In genomic region chr2:13011472-13011871, GRCm38 (mm10) we compare ENCODE assay signal across 8 mouse cellular contexts. TPM values are rescaled to one million over a fixed set of nuclear protein-coding genes. Genes with fewer than 3 reads are reported as not detected.
DNase-seq lines count a peak whose midpoint lies in the region; ATAC-seq and TF ChIP-seq lines count a peak whose summit lies in the region.

C1ql3 (minus strand) TSS chr2:13011806.

- peak in 1 of 2 experiments; percentile 16 for DNase-seq in heart, adult 2 months
- DNase-seq in heart, adult 9 months (ENCODE audit: low spot score in 2 of 2), result no peak
- peak; percentile 87 to 91 for DNase-seq in layer of hippocampus, adult 2 months (ENCODE audit: low spot score in 2 of 2)
- DNase-seq in liver, embryonic 14.5 days (ENCODE audit: low read depth in 3 of 3, low spot score in 3 of 3), result no peak
- DNase-seq in right cerebral cortex, postnatal 14 days, result peak; percentile 78
- DNase-seq in c-Kit-positive CD71-positive TER-119-positive erythroid progenitor cells, embryonic 14.5 days (ENCODE audit: low spot score), result no peak

- no peaks in the 10 kb centered on the region for H3K4me1 ChIP-seq in heart, adult 2 months (ENCODE audit: control insufficient read depth, insufficient read depth, low read length)
- no peaks in the 10 kb centered on the region for H3K4me1 ChIP-seq in bone marrow macrophage, adult 2 months (ENCODE audit: control insufficient read depth, insufficient read depth, low read length)
- no peaks in the 10 kb centered on the region for H3K4me1 ChIP-seq in liver, embryonic 14.5 days (replicated peaks; ENCODE audit: control insufficient read depth in 2 of 2, insufficient read depth in 2 of 2, low read length in 1 of 2)

- TF ChIP-seq CTCF in heart, adult 2 months (IDR thresholded peaks at IDR 0.05), result no peak
- TF ChIP-seq CTCF in bone marrow macrophage, adult 2 months (IDR thresholded peaks at IDR 0.05; ENCODE audit: low read depth, low read length), result no peak
- TF ChIP-seq CTCF in layer of hippocampus, adult 2 months (conservative IDR thresholded peaks at IDR 0.05), result no peak
- no peak for TF ChIP-seq CTCF in liver, embryonic 14.5 days (IDR thresholded peaks at IDR 0.05; ENCODE audit: low read depth)

- WGBS in heart, adult 2 months, result 4% methylated on average over 19 of the region's 19 CpGs
- WGBS in liver, embryonic 14.5 days (ENCODE audit: insufficient replicate concordance), result 2% methylated on average over 19 of the region's 19 CpGs

- intact Hi-C loops in heart, adult 2 months (cut with DNase I), result no loop called here

- H3K9me3 ChIP-seq in liver, embryonic 14.5 days (ENCODE audit: control insufficient read depth, low read length), result no peaks in the 10 kb centered on the region

- TF ChIP-seq POLR2A in heart, adult 2 months (IDR thresholded peaks at IDR 0.05; ENCODE audit: insufficient read depth, low read depth, low read length), result no peak
- no peak for TF ChIP-seq POLR2A in bone marrow macrophage, adult 2 months (IDR thresholded peaks at IDR 0.05; ENCODE audit: borderline replicate concordance, low read depth, low read length)

- peak; percentile 92 for ATAC-seq in frontal cortex, adult (ENCODE audit: low TSS enrichment)
- ATAC-seq in liver, embryonic 14.5 days (ENCODE audit: insufficient read depth), result no peak

- H3K27me3 ChIP-seq in heart, adult 2 months (ENCODE audit: control insufficient read depth, insufficient read depth, low read length), result peaks cover 6% of the 10 kb centered on the region
- peaks cover 41% of the 10 kb centered on the region for H3K27me3 ChIP-seq in liver, embryonic 14.5 days (ENCODE audit: control insufficient read depth, insufficient read depth, low read length)

- H3K4me3 ChIP-seq in heart, adult 2 months, result peak within 1 kb of the TSS; percentile 50
- peak within 1 kb of the TSS; percentile 57 for H3K4me3 ChIP-seq in bone marrow macrophage, adult 2 months (ENCODE audit: insufficient read depth, low read length)
- H3K4me3 ChIP-seq in layer of hippocampus, adult 2 months, result peak within 1 kb of the TSS; percentile 72
- peak within 1 kb of the TSS; percentile 12 to 43; a peak in 3 of 4 replicates for H3K4me3 ChIP-seq in liver, embryonic 14.5 days (ENCODE audit: insufficient read depth in 1 of 2, low read depth in 2 of 2, low read length in 2 of 2)

- peak within 1 kb of the TSS; percentile 60 for H3K4me2 ChIP-seq in liver, embryonic 14.5 days (ENCODE audit: low read depth)

- H3K36me3 ChIP-seq in heart, adult 2 months (ENCODE audit: control insufficient read depth, insufficient read depth, low read length), result no peaks in the 10 kb centered on the region
- no peaks in the 10 kb centered on the region for H3K36me3 ChIP-seq in liver, embryonic 14.5 days (replicated peaks; ENCODE audit: control insufficient read depth, insufficient read depth, low read depth)

- no peak for TF ChIP-seq EP300 in heart, adult 2 months (IDR thresholded peaks at IDR 0.05; ENCODE audit: insufficient read depth, low read depth, low read length)
- TF ChIP-seq EP300 in liver, embryonic 14.5 days (IDR thresholded peaks at IDR 0.05; ENCODE audit: low read depth), result no peak

- H3K9ac ChIP-seq in heart, adult 2 months (ENCODE audit: low read depth, low read length), result no peak within 1 kb of the TSS
- no peak within 1 kb of the TSS for H3K9ac ChIP-seq in liver, embryonic 14.5 days (replicated peaks)

- H3K79me2 ChIP-seq in heart, adult 2 months (replicated peaks; ENCODE audit: control insufficient read depth, insufficient read depth, low read length), result no peaks in the 10 kb centered on the region

- no peak within 1 kb of the TSS for H3K27ac ChIP-seq in heart, adult 2 months
- H3K27ac ChIP-seq in bone marrow macrophage, adult 2 months (ENCODE audit: insufficient read depth, low read depth, low read length), result no peak within 1 kb of the TSS
- peak within 1 kb of the TSS; percentile 96 for H3K27ac ChIP-seq in layer of hippocampus, adult 2 months
- H3K27ac ChIP-seq in liver, embryonic 14.5 days, result no peak within 1 kb of the TSS

RNA-seq across cellular contexts. Expression of gene C1ql3, which starts in this region (rescaled TPM):
- not detected for total RNA-seq in heart, adult 2 months (2021)
- polyA plus RNA-seq in heart, adult 2 months (2012; rRNA removed), result not detected in 2 replicates
- polyA plus RNA-seq in bone marrow macrophage, adult 2 months (2012; ENCODE audit: insufficient read depth, insufficient read length, missing spikeins), result not detected in 2 replicates
- total RNA-seq in layer of hippocampus, adult 2 months (2021), result 100 to 1,000 TPM; 173 to 174 TPM
- polyA plus RNA-seq in liver, embryonic 14.5 days (2012; rRNA removed), result 0.02 TPM in 2 replicates
- polyA plus RNA-seq in liver, embryonic 14.5 days (2014; fragmentation: Nextera tagmentation; extraction: Ambion mirVana), result 0.09 and 0.10 TPM in 2 replicates

Comparison
In these comparisons a context has a peak if more than half of its experiments do, and no peak if none do; other contexts are left out.
1. RNA of gene C1ql3 (total RNA-seq): 173 to 174 TPM in layer of hippocampus, adult 2 months; not detected in heart, adult 2 months; every median in the first group is over 100 times any median in the second.
2. DNase-seq: peak in layer of hippocampus, adult 2 months (2 of 2) and right cerebral cortex, postnatal 14 days (single experiment); none in heart, adult 9 months (0 of 2), liver, embryonic 14.5 days (0 of 3) and c-Kit-positive CD71-positive TER-119-positive erythroid progenitor cells, embryonic 14.5 days (single experiment).
3. Peak in every context shown above with its lines, with median percentiles within 50 percentile points of each other: H3K4me3 ChIP-seq.